Mouse (Mus musculus) G1E (cell line): ENCODE data around the gene Pgm2.

Source experiments
- CTCF ChIP-seq: IDR thresholded peaks from 2 replicates; pipeline ENCODE4 v1.5.1; 2012; ENCODE audit warnings: low read depth, low read length, inconsistent platforms, mixed read lengths
- GATA1 ChIP-seq: IDR thresholded peaks from 2 replicates; pipeline ENCODE4 v1.6.1; 2012; ENCODE audit warnings: borderline replicate concordance, low read length, inconsistent platforms, mixed read lengths
- GATA2 ChIP-seq: IDR thresholded peaks from 2 replicates; pipeline ENCODE4 v1.6.1; 2012; ENCODE audit warnings: low read depth, low read length, inconsistent platforms, borderline replicate concordance
- POLR2AphosphoS5 ChIP-seq: IDR thresholded peaks from 2 replicates; pipeline ENCODE4 v1.6.1; 2012; ENCODE audit warnings: low read depth, low read length, inconsistent platforms; ENCODE audit not compliant: insufficient replicate concordance
- TAL1 ChIP-seq: conservative IDR thresholded peaks from 2 replicates; pipeline ENCODE4 v1.6.1; 2012; ENCODE audit warnings: low read depth, low read length, inconsistent platforms, mixed read lengths

DNA sequence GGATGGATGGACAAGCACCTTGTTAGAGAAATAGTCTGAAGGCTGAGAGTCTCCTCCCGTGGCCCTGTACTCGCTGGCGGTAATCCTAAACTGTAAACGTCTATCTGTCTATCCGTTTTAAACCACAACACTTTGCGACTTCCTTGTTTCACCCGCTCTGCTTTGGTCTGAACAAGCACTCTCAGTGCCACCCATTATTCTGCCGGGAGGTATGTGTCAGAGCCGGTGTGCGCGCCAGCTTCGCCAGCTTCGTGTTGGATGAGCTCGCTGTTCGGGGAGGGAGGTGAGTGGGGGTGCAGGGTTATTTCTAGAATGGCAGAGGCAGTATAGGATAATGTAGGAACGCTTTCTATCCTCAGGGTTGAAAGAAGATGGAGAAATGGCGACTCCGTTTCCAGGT is 48.0 kb upstream of the Pgm2 start:
- TF ChIP-seq CTCF (no peak), GATA1 (no peak), TAL1 (no peak), POLR2AphosphoS5 (no peak), GATA2 (no peak)
